Mouse (Mus musculus): Measurements from ENCODE around the gene St3gal6. TPM values are rescaled to one million over a fixed set of nuclear protein-coding genes. Genes with fewer than 3 reads are reported as not detected.
A peak's percentile ranks its signal among the peaks of the same experiment; 100 is the strongest.

Gene St3gal6
- polyA plus RNA-seq, 1 experiment = 34.9 TPM

- no peak overlapping the region for H3K4me3 ChIP-seq (replicated peaks; ENCODE audit: control insufficient read depth, low read depth, low read length)
- no peak overlapping the region for H3K27ac ChIP-seq (ENCODE audit: control insufficient read depth, insufficient read depth, low read depth, low read length, poor library complexity)
- TF ChIP-seq POLR2A (IDR thresholded peaks at IDR 0.05; ENCODE audit: borderline replicate concordance, control insufficient read depth, low read depth, low read length) (no peak), CTCF (IDR thresholded peaks at IDR 0.05; ENCODE audit: control insufficient read depth, insufficient read depth, low read length) (no peak)
- H3K4me1 ChIP-seq (ENCODE audit: control insufficient read depth, insufficient read depth, low read length) = no peaks in the 10 kb centered on the region
These were observed 70.2 kb downstream of the St3gal6 start for GRCm38 (mm10) chr16:58453820-58454219.

DNA sequence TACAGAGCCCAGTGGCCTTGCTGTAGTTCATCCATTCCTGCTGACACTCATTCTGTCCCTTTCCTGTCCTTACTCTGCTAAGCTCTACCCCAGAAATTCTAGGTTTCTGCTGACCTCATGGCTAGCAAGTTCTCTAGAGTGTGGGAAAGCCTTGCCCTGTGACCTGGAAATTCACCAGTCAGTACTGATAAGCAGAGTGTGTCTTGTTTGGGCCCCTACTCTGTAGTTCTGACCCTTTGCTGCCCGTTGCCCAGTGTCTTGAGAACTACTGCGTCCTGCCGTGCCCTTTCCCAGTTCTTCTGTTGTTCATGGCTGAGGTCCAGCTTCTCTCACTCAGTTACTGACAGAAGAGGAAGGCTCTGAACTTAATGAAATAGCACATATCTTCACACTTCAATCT lies 70.9 kb downstream of the St3gal6 start:
- H3K4me1 ChIP-seq (ENCODE audit: control insufficient read depth, insufficient read depth, low read length) = no peaks in the 10 kb centered on the region

GRCm38 (mm10) chr16:58451647-58452046 lies 72.4 kb downstream of the St3gal6 start:
- Histone ChIP-seq H3K4me1 (ENCODE audit: control insufficient read depth, insufficient read depth, low read length) (no peaks in the 10 kb centered on the region), H3K4me3 (replicated peaks; ENCODE audit: control insufficient read depth, low read depth, low read length) (no peak overlapping the region), H3K27ac (ENCODE audit: control insufficient read depth, insufficient read depth, low read depth, low read length, poor library complexity) (no peak overlapping the region)
- 91% methylated on average over 5 of the region's 5 CpGs for WGBS
- TF ChIP-seq POLR2A (IDR thresholded peaks at IDR 0.05; ENCODE audit: borderline replicate concordance, control insufficient read depth, low read depth, low read length) (no peak), CTCF (IDR thresholded peaks at IDR 0.05; ENCODE audit: control insufficient read depth, insufficient read depth, low read length) (no peak)

More for the DNA sequence above, 70.9 kb downstream of the St3gal6 start:
- no peak overlapping the region for H3K27ac ChIP-seq (ENCODE audit: control insufficient read depth, insufficient read depth, low read depth, low read length, poor library complexity)
- H3K4me3 ChIP-seq (replicated peaks; ENCODE audit: control insufficient read depth, low read depth, low read length) = no peak overlapping the region
- TF ChIP-seq POLR2A (IDR thresholded peaks at IDR 0.05; ENCODE audit: borderline replicate concordance, control insufficient read depth, low read depth, low read length) (no peak), CTCF (IDR thresholded peaks at IDR 0.05; ENCODE audit: control insufficient read depth, insufficient read depth, low read length) (no peak)
- WGBS = 70% methylated on average over 3 of the region's 3 CpGs

GRCm38 (mm10) chr16:58450648-58451047 lies 73.4 kb downstream of the St3gal6 start:
- WGBS = 79% methylated on average over 6 of the region's 6 CpGs
- H3K27ac ChIP-seq (ENCODE audit: control insufficient read depth, insufficient read depth, low read depth, low read length, poor library complexity) = no peak overlapping the region
- TF ChIP-seq POLR2A (IDR thresholded peaks at IDR 0.05; ENCODE audit: borderline replicate concordance, control insufficient read depth, low read depth, low read length) = no peak
- no peaks in the 10 kb centered on the region for H3K4me1 ChIP-seq (ENCODE audit: control insufficient read depth, insufficient read depth, low read length)
- no peak overlapping the region for H3K4me3 ChIP-seq (replicated peaks; ENCODE audit: control insufficient read depth, low read depth, low read length)

DNA sequence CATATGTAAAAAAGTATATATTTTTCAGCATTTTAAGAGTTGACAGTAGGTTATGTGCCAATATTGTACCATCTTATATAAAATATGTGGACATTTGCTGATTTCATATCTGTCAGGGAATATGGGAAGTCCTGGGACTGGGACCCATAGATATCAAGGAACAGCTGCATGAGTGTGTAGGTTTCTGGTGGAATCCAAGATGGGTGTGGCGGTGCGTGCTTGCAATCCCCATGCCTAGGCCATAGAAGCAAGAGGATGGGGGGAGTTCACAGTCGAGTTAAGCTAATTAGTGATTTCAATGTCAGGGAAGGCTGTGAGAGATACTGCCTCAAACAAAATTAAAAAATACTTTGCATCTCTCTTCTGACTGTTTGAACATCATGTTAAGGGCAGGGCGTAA lies 75.0 kb downstream of the St3gal6 start:
- Histone ChIP-seq H3K4me1 (ENCODE audit: control insufficient read depth, insufficient read depth, low read length) (no peaks in the 10 kb centered on the region), H3K27ac (ENCODE audit: control insufficient read depth, insufficient read depth, low read depth, low read length, poor library complexity) (no peak overlapping the region), H3K4me3 (replicated peaks; ENCODE audit: control insufficient read depth, low read depth, low read length) (no peak overlapping the region)
- no peak for TF ChIP-seq POLR2A (IDR thresholded peaks at IDR 0.05; ENCODE audit: borderline replicate concordance, control insufficient read depth, low read depth, low read length)
- TF ChIP-seq CTCF (IDR thresholded peaks at IDR 0.05; ENCODE audit: control insufficient read depth, insufficient read depth, low read length) = no peak
- 82% methylated on average over 4 of the region's 4 CpGs for WGBS

DNA sequence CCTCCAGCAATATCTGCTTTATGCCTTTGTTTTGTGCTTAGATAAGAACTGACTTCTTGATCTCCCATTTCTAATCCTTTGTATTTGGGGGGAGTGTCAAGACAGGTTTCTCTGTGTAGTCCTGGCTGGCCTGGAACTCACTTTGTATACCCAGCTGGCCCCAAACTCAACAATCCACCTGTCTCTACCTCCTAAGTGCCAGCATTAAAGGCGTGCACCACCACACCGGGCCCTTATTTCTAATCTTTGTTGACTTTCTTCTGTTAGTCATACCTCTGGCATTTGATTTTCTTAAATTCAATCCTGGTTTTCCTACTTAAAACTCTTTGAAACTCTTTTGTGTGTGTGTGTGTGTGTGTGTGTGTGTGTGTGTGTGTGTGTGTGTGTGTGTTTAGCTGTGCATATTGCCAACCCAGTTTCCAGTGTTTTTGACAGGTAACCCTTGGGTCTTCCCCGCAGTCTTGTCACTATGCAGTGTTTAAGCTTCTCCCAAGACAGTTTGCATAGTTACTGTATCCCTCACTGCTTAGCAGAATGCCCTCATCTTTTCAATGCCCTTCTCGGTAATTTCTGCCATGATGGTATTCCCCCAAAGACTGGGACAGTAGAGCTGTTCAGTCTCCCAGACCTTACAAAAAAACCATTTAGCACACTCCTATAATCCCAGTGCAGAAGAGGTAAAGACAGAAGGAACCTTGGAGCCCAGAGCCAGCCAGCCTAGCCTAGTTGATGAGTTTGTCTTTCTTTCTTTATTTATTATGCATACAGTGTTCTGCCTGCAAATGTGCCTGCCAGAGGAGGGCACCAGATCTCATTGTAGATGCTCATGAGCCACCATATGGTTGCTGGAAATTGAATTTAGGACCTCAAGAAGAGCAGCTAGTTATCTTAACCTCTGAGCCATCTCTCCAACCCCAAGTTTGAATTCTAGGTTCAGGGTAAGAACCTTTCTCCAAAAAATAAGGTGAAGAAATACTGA lies 77.5 kb downstream of the St3gal6 start:
- 86% methylated on average over 4 of the region's 4 CpGs for WGBS
- Histone ChIP-seq H3K27ac (ENCODE audit: control insufficient read depth, insufficient read depth, low read depth, low read length, poor library complexity) (no peak overlapping the region), H3K4me3 (replicated peaks; ENCODE audit: control insufficient read depth, low read depth, low read length) (no peak overlapping the region), H3K4me1 (ENCODE audit: control insufficient read depth, insufficient read depth, low read length) (no peaks in the 10 kb centered on the region)
- TF ChIP-seq POLR2A (IDR thresholded peaks at IDR 0.05; ENCODE audit: borderline replicate concordance, control insufficient read depth, low read depth, low read length) (no peak), CTCF (IDR thresholded peaks at IDR 0.05; ENCODE audit: control insufficient read depth, insufficient read depth, low read length) (no peak)

GRCm38 (mm10) chr16:58444735-58445134 lies 79.3 kb downstream of the St3gal6 start:
- TF ChIP-seq CTCF (IDR thresholded peaks at IDR 0.05; ENCODE audit: control insufficient read depth, insufficient read depth, low read length) = peak; percentile 34; the same call in 1 of the 2 replicates
- TF ChIP-seq POLR2A (IDR thresholded peaks at IDR 0.05; ENCODE audit: borderline replicate concordance, control insufficient read depth, low read depth, low read length) = no peak
- Histone ChIP-seq H3K4me1 (ENCODE audit: control insufficient read depth, insufficient read depth, low read length) (no peaks in the 10 kb centered on the region), H3K4me3 (replicated peaks; ENCODE audit: control insufficient read depth, low read depth, low read length) (no peak overlapping the region), H3K27ac (ENCODE audit: control insufficient read depth, insufficient read depth, low read depth, low read length, poor library complexity) (no peak overlapping the region)
- 47% methylated on average over 6 of the region's 6 CpGs for WGBS

GRCm38 (mm10) chr16:58432384-58432783 lies 91.7 kb downstream of the St3gal6 start:
- no peak for TF ChIP-seq POLR2A (IDR thresholded peaks at IDR 0.05; ENCODE audit: borderline replicate concordance, control insufficient read depth, low read depth, low read length)
- TF ChIP-seq CTCF (IDR thresholded peaks at IDR 0.05; ENCODE audit: control insufficient read depth, insufficient read depth, low read length) = no peak
- 92% methylated on average over 1 of the region's 1 CpGs for WGBS
- Histone ChIP-seq H3K27ac (ENCODE audit: control insufficient read depth, insufficient read depth, low read depth, low read length, poor library complexity) (no peak overlapping the region), H3K4me3 (replicated peaks; ENCODE audit: control insufficient read depth, low read depth, low read length) (no peak overlapping the region), H3K4me1 (ENCODE audit: control insufficient read depth, insufficient read depth, low read length) (no peaks in the 10 kb centered on the region)

Measured in bone marrow, adult 2 months (tissue).